ENCODE assay signal across 8 mouse cellular contexts in genomic region chr11:98922307-98922706, GRCm38 (mm10). TPM values are rescaled to one million over a fixed set of nuclear protein-coding genes. Genes with fewer than 3 reads are reported as not detected.
DNase-seq lines count a peak whose midpoint lies in the region; ATAC-seq and TF ChIP-seq lines count a peak whose summit lies in the region.
"Not testable (repeated sequence)": the region's sequence is repeated elsewhere in the genome, so short reads cannot be mapped to it uniquely, and the experiment has no call there.

No protein-coding gene starts in this region.

- TF ChIP-seq CTCF in lung, postnatal 0 days (IDR thresholded peaks at IDR 0.05), result peak; percentile 92

- peaks cover 38% of the 10 kb centered on the region for H3K4me1 ChIP-seq in forebrain, embryonic 15.5 days
- peaks cover 54% of the 10 kb centered on the region for H3K4me1 ChIP-seq in hindbrain, embryonic 10.5 days (replicated peaks)
- H3K4me1 ChIP-seq in lung, postnatal 0 days (ENCODE audit: insufficient read depth, low read depth, low read length), result peaks cover 23% of the 10 kb centered on the region

- H3K4me3 ChIP-seq in forebrain, embryonic 15.5 days; hindbrain, embryonic 10.5 days; lung, postnatal 0 days (ENCODE audit: low read depth, low read length): not testable (repeated sequence)

- 52% methylated on average over 10 of the region's 10 CpGs for WGBS in forebrain, embryonic 15.5 days
- WGBS in hindbrain, embryonic 10.5 days, result 49% methylated on average over 10 of the region's 10 CpGs
- WGBS in lung, postnatal 0 days, result 48% methylated on average over 10 of the region's 10 CpGs

- H3K9me3 ChIP-seq in forebrain, embryonic 15.5 days; hindbrain, embryonic 10.5 days; lung, postnatal 0 days (ENCODE audit: low read length): not testable (repeated sequence)

- DNase-seq in ES-CJ7 (ENCODE audit: low read depth, low spot score), result peak; percentile 79
- DNase-seq in cerebellum, adult 11-12 months, result peak; percentile 47
- DNase-seq in hindbrain, embryonic 10.5 days (ENCODE audit: low spot score), result peak; percentile 72
- peak; percentile 59 to 75 for DNase-seq in kidney, postnatal 25 days
- peak; percentile 73 for DNase-seq in lung, postnatal 0 days (ENCODE audit: low spot score)
- DNase-seq in ovary, postnatal 14 days (ENCODE audit: low spot score), result peak; percentile 68
- DNase-seq in thymus, postnatal 25 days, result peak; percentile 74

- H3K36me3 ChIP-seq in forebrain, embryonic 15.5 days; lung, postnatal 0 days (ENCODE audit: insufficient read depth, low read length): not testable (repeated sequence)
- H3K36me3 ChIP-seq in hindbrain, embryonic 10.5 days, result peaks cover 54% of the 10 kb centered on the region

- not testable (repeated sequence) for H3K4me2 ChIP-seq in forebrain, embryonic 15.5 days (replicated peaks)
- 0 out of 2 replicates have a peak overlapping the region, but pooled peaks have one; percentile 3 for H3K4me2 ChIP-seq in lung, postnatal 0 days (replicated peaks; ENCODE audit: low read depth, low read length)

- ATAC-seq in forebrain, embryonic 15.5 days (replicated peaks), result peak; percentile 12; the same call in 1 of the 2 replicates
- peak; percentile 25; the same call in 1 of the 2 replicates for ATAC-seq in lung, postnatal 0 days

- peak overlapping the region; percentile 25 for H3K27ac ChIP-seq in forebrain, embryonic 15.5 days (replicated peaks)
- peak overlapping the region; percentile 40; the same call in 1 of the 2 replicates for H3K27ac ChIP-seq in hindbrain, embryonic 10.5 days
- not testable (repeated sequence) for H3K27ac ChIP-seq in lung, postnatal 0 days (ENCODE audit: low read length)

- H3K27me3 ChIP-seq in forebrain, embryonic 15.5 days; lung, postnatal 0 days (replicated peaks; ENCODE audit: insufficient read depth, low read length): not testable (repeated sequence)
- peaks cover 11% of the 10 kb centered on the region; the same call in 1 of the 2 replicates for H3K27me3 ChIP-seq in hindbrain, embryonic 10.5 days (ENCODE audit: insufficient read depth, poor library complexity, severe bottlenecking)

- TF ChIP-seq EP300 in lung, postnatal 0 days (IDR thresholded peaks at IDR 0.05), result not testable (repeated sequence)

- 0 out of 2 replicates have a peak overlapping the region, but pooled peaks have one; percentile 11 for H3K9ac ChIP-seq in forebrain, embryonic 15.5 days (replicated peaks)
- H3K9ac ChIP-seq in lung, postnatal 0 days (replicated peaks; ENCODE audit: low read depth), result not testable (repeated sequence)

RNA-seq across cellular contexts. Expression of gene Rara, which starts 5.3 kb away (rescaled TPM):
- polyA plus RNA-seq in forebrain, embryonic 15.5 days (2015; fragmentation: Nextera tagmentation; extraction: Ambion mirVana), result 9.2 and 9.9 TPM in 2 replicates
- polyA plus RNA-seq in hindbrain, embryonic 10.5 days (2016; fragmentation: Nextera tagmentation; extraction: Ambion mirVana), result 28.4 and 53.7 TPM in 2 replicates
- polyA plus RNA-seq in lung, postnatal 0 days (2015; fragmentation: Nextera tagmentation; extraction: Ambion mirVana), result 26.2 and 28.8 TPM in 2 replicates

RNA-seq across cellular contexts. Expression of gene Cdc6, which starts 14.7 kb away (rescaled TPM):
- 11.2 and 12.1 TPM in 2 replicates for polyA plus RNA-seq in forebrain, embryonic 15.5 days (2015; fragmentation: Nextera tagmentation; extraction: Ambion mirVana)
- polyA plus RNA-seq in hindbrain, embryonic 10.5 days (2016; fragmentation: Nextera tagmentation; extraction: Ambion mirVana), result 45.3 and 63.7 TPM in 2 replicates
- 2.5 and 2.6 TPM in 2 replicates for polyA plus RNA-seq in lung, postnatal 0 days (2015; fragmentation: Nextera tagmentation; extraction: Ambion mirVana)

RNA-seq across cellular contexts. Expression of gene Wipf2, which starts 58.9 kb away (rescaled TPM):
- polyA plus RNA-seq in forebrain, embryonic 15.5 days (2015; fragmentation: Nextera tagmentation; extraction: Ambion mirVana), result 4.4 and 5.1 TPM in 2 replicates
- polyA plus RNA-seq in hindbrain, embryonic 10.5 days (2016; fragmentation: Nextera tagmentation; extraction: Ambion mirVana), result 4.6 and 4.7 TPM in 2 replicates
- polyA plus RNA-seq in lung, postnatal 0 days (2015; fragmentation: Nextera tagmentation; extraction: Ambion mirVana), result 4.0 and 4.1 TPM in 2 replicates
